ENCODE assay signal across 30 mouse cellular contexts in genomic region chr1:52742567-52742966, GRCm38 (mm10).
"Had no signal": no experiment of that assay in that cellular context is flagged by ENCODE, and none has a peak within 500 bp of the region (broad histone marks: within the 10 kb centered on the region; RNA-seq: fewer than 3 reads in every experiment).

No protein-coding gene starts in this region.

- H3K4me3 ChIP-seq: limb, embryonic 10.5 days; limb, embryonic 12.5 days; limb, embryonic 13.5 days; limb, embryonic 15.5 days; liver, embryonic 12.5 days; liver, embryonic 13.5 days; liver, embryonic 15.5 days; lung, embryonic 15.5 days; megakaryocyte, embryonic 14.5 days; midbrain, embryonic 10.5 days; midbrain, embryonic 12.5 days; midbrain, embryonic 15.5 days; myocyte; neural tube, embryonic 12.5 days had no signal

- H3K27me3 ChIP-seq: limb, embryonic 12.5 days; limb, embryonic 13.5 days; limb, embryonic 15.5 days; liver, embryonic 12.5 days; liver, embryonic 13.5 days; liver, embryonic 15.5 days; lung, embryonic 15.5 days; megakaryocyte, embryonic 14.5 days; midbrain, embryonic 12.5 days; midbrain, embryonic 15.5 days; neural tube, embryonic 12.5 days had no signal

- H3K9ac ChIP-seq: limb, embryonic 12.5 days; limb, embryonic 13.5 days; limb, embryonic 15.5 days; liver, embryonic 12.5 days; liver, embryonic 13.5 days; liver, embryonic 14.5 days; liver, embryonic 15.5 days; liver, postnatal 0 days; lung, embryonic 14.5 days; lung, embryonic 15.5 days; midbrain, embryonic 12.5 days; midbrain, embryonic 15.5 days; neural tube, embryonic 12.5 days had no signal

- H3K27ac ChIP-seq: limb, embryonic 10.5 days; limb, embryonic 12.5 days; limb, embryonic 13.5 days; limb, embryonic 15.5 days; liver, embryonic 12.5 days; liver, embryonic 13.5 days; liver, embryonic 14.5 days; liver, embryonic 15.5 days; lung, embryonic 15.5 days; macrophage; midbrain, embryonic 10.5 days; midbrain, embryonic 12.5 days; midbrain, embryonic 15.5 days; neural tube, embryonic 12.5 days had no signal

- H3K4me1 ChIP-seq: limb, embryonic 10.5 days; limb, embryonic 12.5 days; limb, embryonic 13.5 days; limb, embryonic 15.5 days; liver, embryonic 12.5 days; liver, embryonic 13.5 days; liver, embryonic 15.5 days; lung, embryonic 15.5 days; midbrain, embryonic 10.5 days; midbrain, embryonic 12.5 days; midbrain, embryonic 15.5 days; neural tube, embryonic 12.5 days had no signal

- H3K36me3 ChIP-seq: limb, embryonic 10.5 days; limb, embryonic 12.5 days; limb, embryonic 13.5 days; limb, embryonic 15.5 days; liver, embryonic 12.5 days; liver, embryonic 13.5 days; liver, embryonic 15.5 days; lung, embryonic 15.5 days; midbrain, embryonic 10.5 days; midbrain, embryonic 12.5 days; midbrain, embryonic 15.5 days; neural tube, embryonic 12.5 days had no signal

- H3K9me3 ChIP-seq: limb, embryonic 10.5 days; limb, embryonic 12.5 days; limb, embryonic 13.5 days; limb, embryonic 15.5 days; liver, embryonic 12.5 days; liver, embryonic 13.5 days; liver, embryonic 15.5 days; lung, embryonic 15.5 days; megakaryocyte, embryonic 14.5 days; midbrain, embryonic 10.5 days; midbrain, embryonic 12.5 days; midbrain, embryonic 15.5 days; neural tube, embryonic 12.5 days had no signal

- H3K4me2 ChIP-seq: limb, embryonic 12.5 days; limb, embryonic 13.5 days; limb, embryonic 15.5 days; liver, embryonic 11.5 days; liver, embryonic 12.5 days; liver, embryonic 13.5 days; liver, embryonic 15.5 days; lung, embryonic 14.5 days; lung, embryonic 15.5 days; midbrain, embryonic 12.5 days; midbrain, embryonic 15.5 days; neural tube, embryonic 12.5 days had no signal

- DNase-seq: left cerebral cortex, postnatal 4 days; liver; liver, embryonic 13.5 days; liver, postnatal 0 days; lung, adult 18-20 months; lung, adult 2 months; lung, embryonic 14.5 days; lung, postnatal 10 days; lung, postnatal 14 days; lung, postnatal 36 days; lung, postnatal 4 days; midbrain, embryonic 14.5 days had no signal

- ATAC-seq: liver, embryonic 12.5 days; liver, postnatal 0 days; lung, postnatal 0 days; midbrain, embryonic 15.5 days; midbrain, embryonic 16.5 days had no signal
